In genomic region chr2:181567338-181567737, GRCm38 (mm10) we compare ENCODE assay signal across 24 mouse cellular contexts. TPM values are rescaled to one million over a fixed set of nuclear protein-coding genes. Genes with fewer than 3 reads are reported as not detected.
A peak's percentile ranks its signal among the peaks of the same experiment; 100 is the strongest.
DNase-seq lines count a peak whose midpoint lies in the region; ATAC-seq lines count a peak whose summit lies in the region.
"Had no signal": no experiment of that assay in that cellular context is flagged by ENCODE, and none has a peak within 500 bp of the region (broad histone marks: within the 10 kb centered on the region; RNA-seq: fewer than 3 reads in every experiment).

No protein-coding gene starts in this region.

- no peak overlapping the region for H3K27ac ChIP-seq in intestine, embryonic 14.5 days (ENCODE audit: low read depth)
- no peak overlapping the region for H3K27ac ChIP-seq in intestine, embryonic 15.5 days
- no peak overlapping the region for H3K27ac ChIP-seq in neural tube, embryonic 15.5 days (replicated peaks)
- H3K27ac ChIP-seq: embryonic facial prominence, embryonic 10.5 days; embryonic facial prominence, embryonic 12.5 days; forebrain, embryonic 13.5 days; forebrain, embryonic 15.5 days had no signal

- ATAC-seq in intestine, embryonic 14.5 days (replicated peaks; ENCODE audit: low FRiP score, low TSS enrichment, low read depth) = no peak
- ATAC-seq in intestine, embryonic 15.5 days = no peak
- no peak for ATAC-seq in neural tube, embryonic 15.5 days (ENCODE audit: low FRiP score)
- ATAC-seq: activated CD4-positive, CD25-positive, alpha-beta regulatory T cell, adult 4 months; CD4-positive, CD25-positive, alpha-beta regulatory T cell, adult 4 months; forebrain, embryonic 13.5 days; forebrain, embryonic 15.5 days; Patski had no signal

- H3K9ac ChIP-seq in intestine, embryonic 14.5 days (ENCODE audit: low read length) = no peak overlapping the region
- H3K9ac ChIP-seq in intestine, embryonic 15.5 days = no peak overlapping the region
- no peak overlapping the region for H3K9ac ChIP-seq in neural tube, embryonic 15.5 days (replicated peaks)
- H3K9ac ChIP-seq: embryonic facial prominence, embryonic 12.5 days; forebrain, embryonic 13.5 days; forebrain, embryonic 15.5 days had no signal

- no peaks in the 10 kb centered on the region for H3K4me1 ChIP-seq in intestine, embryonic 14.5 days (replicated peaks; ENCODE audit: control insufficient read depth, insufficient read depth, low read length)
- no peaks in the 10 kb centered on the region for H3K4me1 ChIP-seq in intestine, embryonic 15.5 days (replicated peaks)
- H3K4me1 ChIP-seq in neural tube, embryonic 15.5 days = no peaks in the 10 kb centered on the region
- H3K4me1 ChIP-seq: embryonic facial prominence, embryonic 12.5 days; forebrain, embryonic 13.5 days; forebrain, embryonic 15.5 days had no signal

- H3K4me2 ChIP-seq in intestine, embryonic 14.5 days (ENCODE audit: low read length) = no peak overlapping the region
- H3K4me2 ChIP-seq in intestine, embryonic 15.5 days (replicated peaks) = no peak overlapping the region
- no peak overlapping the region for H3K4me2 ChIP-seq in neural tube, embryonic 15.5 days
- H3K4me2 ChIP-seq: embryonic facial prominence, embryonic 12.5 days; forebrain, embryonic 13.5 days; forebrain, embryonic 15.5 days had no signal

- H3K9me3 ChIP-seq in intestine, embryonic 14.5 days (ENCODE audit: control insufficient read depth, low read length) = no peaks in the 10 kb centered on the region
- H3K9me3 ChIP-seq in intestine, embryonic 15.5 days = no peaks in the 10 kb centered on the region
- H3K9me3 ChIP-seq in neural tube, embryonic 15.5 days (replicated peaks) = no peaks in the 10 kb centered on the region
- H3K9me3 ChIP-seq: embryonic facial prominence, embryonic 10.5 days; embryonic facial prominence, embryonic 12.5 days; forebrain, embryonic 13.5 days; forebrain, embryonic 15.5 days; G1E had no signal

- DNase-seq in heart, adult 11 months = peak; percentile 72
- DNase-seq in heart, postnatal 25 days (ENCODE audit: low spot score) = no peak
- peak; percentile 40 for DNase-seq in intestine, embryonic 14.5 days (ENCODE audit: low spot score)
- DNase-seq in neural tube, embryonic 10.5 days (ENCODE audit: extremely low spot score, low spot score) = peak; percentile 6
- DNase-seq: adrenal gland, adult 8-10 months; adrenal gland, postnatal 14 days; adrenal gland, postnatal 36 days; B cell, adult 2 months; cerebellum, adult 11-12 months; cerebellum, adult 2 months; cerebellum, adult 9-10 months; cerebellum, postnatal 10 days; cerebellum, postnatal 25 days had no signal

- H3K4me3 ChIP-seq in intestine, embryonic 14.5 days (ENCODE audit: low read depth, low read length) = no peak overlapping the region
- H3K4me3 ChIP-seq in intestine, embryonic 15.5 days (replicated peaks) = no peak overlapping the region
- H3K4me3 ChIP-seq in neural tube, embryonic 15.5 days (replicated peaks) = no peak overlapping the region
- H3K4me3 ChIP-seq: embryonic facial prominence, embryonic 10.5 days; embryonic facial prominence, embryonic 12.5 days; forebrain, embryonic 13.5 days; forebrain, embryonic 15.5 days had no signal

- 89% methylated on average over 3 of the region's 3 CpGs for WGBS in intestine, embryonic 14.5 days
- 84% methylated on average over 3 of the region's 3 CpGs for WGBS in intestine, embryonic 15.5 days
- WGBS in neural tube, embryonic 15.5 days = 84% methylated on average over 3 of the region's 3 CpGs

- intact Hi-C loops in heart, postnatal 25 days (cut with DNase I) = loop anchor here (5.0 kb wide), 1 partner anchor 155 kb away; no protein-coding TSS in a partner anchor

- no peaks in the 10 kb centered on the region for H3K27me3 ChIP-seq in intestine, embryonic 14.5 days (replicated peaks; ENCODE audit: control insufficient read depth, insufficient read depth, low read length)
- H3K27me3 ChIP-seq in intestine, embryonic 15.5 days (replicated peaks) = no peaks in the 10 kb centered on the region
- H3K27me3 ChIP-seq in neural tube, embryonic 15.5 days (replicated peaks) = no peaks in the 10 kb centered on the region
- H3K27me3 ChIP-seq: CH12.LX; embryonic facial prominence, embryonic 12.5 days; forebrain, embryonic 13.5 days; forebrain, embryonic 15.5 days; Patski had no signal

- peaks cover 12% of the 10 kb centered on the region for H3K36me3 ChIP-seq in intestine, embryonic 14.5 days (ENCODE audit: control insufficient read depth, insufficient read depth, low read length)
- peaks cover 3% of the 10 kb centered on the region; the same call in 1 of the 2 replicates for H3K36me3 ChIP-seq in intestine, embryonic 15.5 days
- H3K36me3 ChIP-seq in neural tube, embryonic 15.5 days = 0 out of 2 replicates have a peak, but pooled peaks cover 4% of the 10 kb centered on the region
- H3K36me3 ChIP-seq: embryonic facial prominence, embryonic 12.5 days; forebrain, embryonic 15.5 days had no signal

RNA-seq across cellular contexts. Expression of gene Uckl1, which starts 17.4 kb away (rescaled TPM):
- 10 to 100 TPM; 39.0 to 46.7 TPM for total RNA-seq in heart, postnatal 25 days (2021)
- 62.8 and 65.1 TPM in 2 replicates for polyA plus RNA-seq in intestine, embryonic 14.5 days (2014; fragmentation: Nextera tagmentation; extraction: Ambion mirVana)
- polyA plus RNA-seq in intestine, embryonic 15.5 days (2015; fragmentation: Nextera tagmentation; extraction: Ambion mirVana) = 57.4 and 64.7 TPM in 2 replicates
- 65.6 and 66.7 TPM in 2 replicates for polyA plus RNA-seq in neural tube, embryonic 15.5 days (2015; fragmentation: Nextera tagmentation; extraction: Ambion mirVana)

RNA-seq across cellular contexts. Expression of gene Prpf6, which starts 24.3 kb away (rescaled TPM):
- 10 to 100 TPM; 29.2 to 32.7 TPM for total RNA-seq in heart, postnatal 25 days (2021)
- 53.6 and 59.9 TPM in 2 replicates for polyA plus RNA-seq in intestine, embryonic 14.5 days (2014; fragmentation: Nextera tagmentation; extraction: Ambion mirVana)
- polyA plus RNA-seq in intestine, embryonic 15.5 days (2015; fragmentation: Nextera tagmentation; extraction: Ambion mirVana) = 50.5 and 51.9 TPM in 2 replicates
- 58.2 and 61.1 TPM in 2 replicates for polyA plus RNA-seq in neural tube, embryonic 15.5 days (2015; fragmentation: Nextera tagmentation; extraction: Ambion mirVana)

RNA-seq across cellular contexts. Expression of gene Zfp512b, which starts 25.3 kb away (rescaled TPM):
- 10 to 100 TPM; 18.3 to 18.7 TPM for total RNA-seq in heart, postnatal 25 days (2021)
- polyA plus RNA-seq in intestine, embryonic 14.5 days (2014; fragmentation: Nextera tagmentation; extraction: Ambion mirVana) = 35.0 TPM in 2 replicates
- polyA plus RNA-seq in intestine, embryonic 15.5 days (2015; fragmentation: Nextera tagmentation; extraction: Ambion mirVana) = 32.0 and 34.2 TPM in 2 replicates
- polyA plus RNA-seq in neural tube, embryonic 15.5 days (2015; fragmentation: Nextera tagmentation; extraction: Ambion mirVana) = 68.1 and 87.0 TPM in 2 replicates

RNA-seq across cellular contexts. Expression of gene Samd10, which starts 31.7 kb away (rescaled TPM):
- 1 to 10 TPM; 1.2 to 1.4 TPM for total RNA-seq in heart, postnatal 25 days (2021)
- polyA plus RNA-seq in intestine, embryonic 14.5 days (2014; fragmentation: Nextera tagmentation; extraction: Ambion mirVana) = 25.4 and 26.4 TPM in 2 replicates
- polyA plus RNA-seq in intestine, embryonic 15.5 days (2015; fragmentation: Nextera tagmentation; extraction: Ambion mirVana) = 22.3 and 22.7 TPM in 2 replicates
- 164 and 191 TPM in 2 replicates for polyA plus RNA-seq in neural tube, embryonic 15.5 days (2015; fragmentation: Nextera tagmentation; extraction: Ambion mirVana)

RNA-seq across cellular contexts. Expression of gene Dnajc5, which starts 47.1 kb away (rescaled TPM):
- total RNA-seq in heart, postnatal 25 days (2021) = 10 to 100 TPM; 65.4 to 67.8 TPM
- polyA plus RNA-seq in intestine, embryonic 14.5 days (2014; fragmentation: Nextera tagmentation; extraction: Ambion mirVana) = 79.4 and 79.8 TPM in 2 replicates
- 74.5 and 76.4 TPM in 2 replicates for polyA plus RNA-seq in intestine, embryonic 15.5 days (2015; fragmentation: Nextera tagmentation; extraction: Ambion mirVana)
- 242 and 263 TPM in 2 replicates for polyA plus RNA-seq in neural tube, embryonic 15.5 days (2015; fragmentation: Nextera tagmentation; extraction: Ambion mirVana)
